Mouse (Mus musculus): ENCODE measurements around the gene Tesk2. TPM values are rescaled to one million over a fixed set of nuclear protein-coding genes. Genes with fewer than 3 reads are reported as not detected.
A peak's percentile ranks its signal among the peaks of the same experiment; 100 is the strongest.

Gene Tesk2
- total RNA-seq, 1 experiment = 15.3 TPM

DNA sequence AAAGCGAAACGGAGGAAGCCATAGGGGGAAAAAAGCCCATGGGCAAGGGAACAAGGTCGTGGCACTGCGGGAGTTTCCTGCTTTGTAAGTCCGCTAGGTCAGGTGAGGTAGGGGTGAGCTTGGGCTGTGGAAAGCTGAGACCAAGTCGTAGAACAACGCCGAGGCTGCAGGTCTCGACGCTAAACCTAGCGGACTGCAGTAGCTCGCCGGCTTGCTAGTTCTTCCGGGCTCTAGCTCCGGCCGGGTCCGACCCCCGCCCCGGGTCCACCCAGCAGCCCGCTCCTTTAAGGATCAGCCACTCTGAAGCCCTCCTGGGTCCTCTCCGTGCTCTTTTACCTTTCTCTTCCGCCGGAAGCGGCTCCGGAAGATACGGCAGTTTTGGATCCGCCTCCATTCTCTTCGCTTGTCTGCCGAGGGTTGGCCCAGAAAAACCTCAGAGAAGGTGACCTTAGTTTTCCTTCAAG is 103.8 kb downstream of the Tesk2 start:
- H3K27ac ChIP-seq (ENCODE audit: insufficient read depth, low read depth, low read length, poor library complexity, severe bottlenecking) = peak overlapping the region; percentile 81

DNA sequence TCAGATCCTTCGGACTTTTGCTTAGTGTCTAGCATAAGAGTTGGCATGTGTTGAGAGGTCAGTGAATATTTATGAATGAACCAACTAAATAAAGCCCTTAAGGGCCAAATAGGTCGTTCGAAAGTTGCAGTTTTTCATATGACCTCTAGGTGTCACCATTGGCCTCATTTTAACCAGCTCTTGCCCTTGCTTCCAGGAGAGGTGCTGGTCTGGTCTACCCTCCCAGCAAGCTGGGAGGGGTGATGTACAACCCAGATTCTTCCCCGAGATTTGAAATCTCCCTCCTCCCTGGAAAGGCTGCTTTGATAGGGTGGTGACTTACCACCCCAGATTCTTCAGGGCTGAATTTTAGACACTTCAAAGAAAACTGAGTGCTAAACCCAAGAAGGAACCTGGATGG is 107.1 kb downstream of the Tesk2 start:
- Histone ChIP-seq H3K4me3 (ENCODE audit: insufficient read depth in 1 of 2, low read depth in 1 of 2, low read length in 2 of 2, poor library complexity in 1 of 2, severe bottlenecking in 1 of 2) (no peak overlapping the region), H3K4me1 (ENCODE audit: control insufficient read depth in 2 of 2, insufficient read depth in 2 of 2, low read length in 2 of 2, poor library complexity in 1 of 2) (peaks cover 2 to 13% of the 10 kb centered on the region in 2 experiments; a peak in 2 of 4 replicates), H3K36me3 (ENCODE audit: control insufficient read depth, insufficient read depth, low read length, poor library complexity, severe bottlenecking) (no peaks in the 10 kb centered on the region), H3K9me3 (ENCODE audit: control insufficient read depth, insufficient read depth, low read depth, low read length) (no peaks in the 10 kb centered on the region), H3K27ac (ENCODE audit: insufficient read depth, low read depth, low read length, poor library complexity, severe bottlenecking) (no peak overlapping the region), H3K9ac (ENCODE audit: insufficient read depth, low read depth, low read length, poor library complexity, severe bottlenecking) (no peak overlapping the region)
- no peak for DNase-seq (ENCODE audit: low read depth, low spot score)
- in situ Hi-C loops (cut with MboI; ENCODE audit: low sequenced_read_pairs in 2 of 2, unreplicated experiment in 2 of 2) = loop anchor here in 1 of 2 experiments (10.0 kb wide), 1 partner anchor 167 kb away; the partner anchor contains the start of genes Hectd3 and Urod
- TF ChIP-seq ZC3H11A (IDR thresholded peaks at IDR 0.05; ENCODE audit: borderline replicate concordance, low read depth, low read length) = peak; percentile 73; the same call in 1 of the 2 replicates
- no peak for TF ChIP-seq HCFC1 (IDR thresholded peaks at IDR 0.05; ENCODE audit: borderline replicate concordance, insufficient read depth, low read length)

More for the DNA sequence above, 103.8 kb downstream of the Tesk2 start:
- in situ Hi-C loops (cut with MboI; ENCODE audit: low sequenced_read_pairs in 2 of 2, unreplicated experiment in 2 of 2) = loop anchor here (5.0 to 25.0 kb wide), 3 partner anchors 168 to 313 kb away; partner anchors contain the start of genes Urod (in 2 of the 2), Btbd19 (in 1 of the 2), Hectd3 (in 1 of the 2) and Plk3 (in 1 of the 2)
- Histone ChIP-seq H3K4me1 (ENCODE audit: control insufficient read depth in 2 of 2, insufficient read depth in 2 of 2, low read length in 2 of 2, poor library complexity in 1 of 2) (peaks cover 0 to 9% of the 10 kb centered on the region in 2 experiments; a peak in 3 of 4 replicates), H3K9me3 (ENCODE audit: control insufficient read depth, insufficient read depth, low read depth, low read length) (no peaks in the 10 kb centered on the region), H3K36me3 (ENCODE audit: control insufficient read depth, insufficient read depth, low read length, poor library complexity, severe bottlenecking) (no peaks in the 10 kb centered on the region), H3K4me3 (ENCODE audit: insufficient read depth in 1 of 2, low read depth in 1 of 2, low read length in 2 of 2, poor library complexity in 1 of 2, severe bottlenecking in 1 of 2) (peak overlapping the region; percentile 63 to 69), H3K9ac (ENCODE audit: insufficient read depth, low read depth, low read length, poor library complexity, severe bottlenecking) (peak overlapping the region; percentile 84)
- no peak for DNase-seq (ENCODE audit: low read depth, low spot score)
- TF ChIP-seq HCFC1 (IDR thresholded peaks at IDR 0.05; ENCODE audit: borderline replicate concordance, insufficient read depth, low read length) (0 out of 2 replicates have a peak, but pooled peaks have one; percentile 16), MAFK (IDR thresholded peaks at IDR 0.05; ENCODE audit: insufficient read depth, low read depth, low read length) (no peak), ZC3H11A (IDR thresholded peaks at IDR 0.05; ENCODE audit: borderline replicate concordance, low read depth, low read length) (no peak), ZNF384 (IDR thresholded peaks at IDR 0.05; ENCODE audit: low read depth, low read length) (no peak), CHD2 (IDR thresholded peaks at IDR 0.05; ENCODE audit: low read depth, low read length) (no peak)

DNA sequence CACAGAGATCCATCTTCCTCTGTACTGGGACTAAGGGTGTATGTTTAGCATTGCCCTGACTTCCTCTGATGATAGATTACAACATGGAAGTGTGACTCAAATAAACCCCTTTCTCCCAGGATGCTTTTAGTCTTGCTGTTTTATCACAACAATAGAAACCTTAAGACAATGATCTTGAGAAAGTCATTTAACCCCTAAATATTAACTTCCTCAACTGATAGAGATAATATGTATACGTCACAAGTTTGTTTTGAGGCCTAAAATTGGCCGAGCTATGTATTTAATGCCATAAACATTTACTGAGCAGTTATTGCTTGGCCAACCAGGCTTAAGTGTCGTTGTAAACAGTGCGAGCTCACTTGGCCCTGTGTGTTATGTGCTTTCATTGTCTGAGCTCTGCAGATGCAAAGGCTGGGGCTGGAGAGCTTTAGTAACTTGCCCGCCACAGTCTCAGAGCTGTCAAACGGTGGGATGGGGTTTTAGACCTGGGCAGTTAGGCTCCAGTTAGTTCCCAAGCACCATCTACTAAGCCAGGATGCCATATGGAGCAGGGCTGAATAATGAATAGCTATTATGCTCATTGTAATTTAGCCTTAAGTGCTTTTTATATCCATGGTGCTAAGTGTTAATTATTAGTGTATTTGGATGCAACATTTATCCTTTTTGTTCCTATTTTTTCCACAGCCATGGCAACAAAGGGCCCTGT is 108.8 kb downstream of the Tesk2 start:
- Histone ChIP-seq H3K9me3 (ENCODE audit: control insufficient read depth, insufficient read depth, low read depth, low read length) (no peaks in the 10 kb centered on the region), H3K27ac (ENCODE audit: insufficient read depth, low read depth, low read length, poor library complexity, severe bottlenecking) (no peak overlapping the region), H3K4me1 (ENCODE audit: control insufficient read depth in 2 of 2, insufficient read depth in 2 of 2, low read length in 2 of 2, poor library complexity in 1 of 2) (peaks cover 2 to 8% of the 10 kb centered on the region in 2 experiments; a peak in 1 of 4 replicates), H3K4me3 (ENCODE audit: insufficient read depth in 1 of 2, low read depth in 1 of 2, low read length in 2 of 2, poor library complexity in 1 of 2, severe bottlenecking in 1 of 2) (no peak overlapping the region), H3K36me3 (ENCODE audit: control insufficient read depth, insufficient read depth, low read length, poor library complexity, severe bottlenecking) (no peaks in the 10 kb centered on the region), H3K9ac (ENCODE audit: insufficient read depth, low read depth, low read length, poor library complexity, severe bottlenecking) (no peak overlapping the region)
- TF ChIP-seq ZNF384 (IDR thresholded peaks at IDR 0.05; ENCODE audit: low read depth, low read length) (no peak), MAFK (IDR thresholded peaks at IDR 0.05; ENCODE audit: insufficient read depth, low read depth, low read length) (no peak), HCFC1 (IDR thresholded peaks at IDR 0.05; ENCODE audit: borderline replicate concordance, insufficient read depth, low read length) (no peak), ZC3H11A (IDR thresholded peaks at IDR 0.05; ENCODE audit: borderline replicate concordance, low read depth, low read length) (no peak), CHD2 (IDR thresholded peaks at IDR 0.05; ENCODE audit: low read depth, low read length) (no peak)
- no peak for DNase-seq (ENCODE audit: low read depth, low spot score)
- in situ Hi-C loops (cut with MboI; ENCODE audit: low sequenced_read_pairs in 2 of 2, unreplicated experiment in 2 of 2) = loop anchor here in 1 of 2 experiments (10.0 kb wide), 1 partner anchor 165 kb away; the partner anchor contains the start of genes Hectd3 and Urod

DNA sequence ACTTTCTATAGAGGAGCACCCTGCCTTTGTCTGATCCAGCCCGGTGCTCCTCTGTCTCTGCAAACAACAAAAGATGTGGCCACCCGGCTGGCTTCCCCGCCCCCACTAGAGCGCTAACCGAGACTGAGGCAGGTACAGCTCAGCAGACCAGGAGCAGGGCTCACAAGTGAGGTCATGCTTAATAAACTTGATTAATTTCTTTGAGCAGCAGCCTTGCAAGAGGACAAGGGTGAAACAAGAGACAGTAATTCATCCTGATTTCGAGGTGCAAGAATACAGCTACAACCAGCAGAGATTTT is 109.3 kb downstream of the Tesk2 start:
- Histone ChIP-seq H3K36me3 (ENCODE audit: control insufficient read depth, insufficient read depth, low read length, poor library complexity, severe bottlenecking) (no peaks in the 10 kb centered on the region), H3K9me3 (ENCODE audit: control insufficient read depth, insufficient read depth, low read depth, low read length) (no peaks in the 10 kb centered on the region), H3K4me1 (ENCODE audit: control insufficient read depth in 2 of 2, insufficient read depth in 2 of 2, low read length in 2 of 2, poor library complexity in 1 of 2) (peaks cover 2 to 8% of the 10 kb centered on the region in 2 experiments; a peak in 1 of 4 replicates), H3K4me3 (ENCODE audit: insufficient read depth in 1 of 2, low read depth in 1 of 2, low read length in 2 of 2, poor library complexity in 1 of 2, severe bottlenecking in 1 of 2) (no peak overlapping the region), H3K27ac (ENCODE audit: insufficient read depth, low read depth, low read length, poor library complexity, severe bottlenecking) (no peak overlapping the region), H3K9ac (ENCODE audit: insufficient read depth, low read depth, low read length, poor library complexity, severe bottlenecking) (no peak overlapping the region)
- in situ Hi-C loops (cut with MboI; ENCODE audit: low sequenced_read_pairs in 2 of 2, unreplicated experiment in 2 of 2) = no loop called here
- no peak for TF ChIP-seq MAFK (IDR thresholded peaks at IDR 0.05; ENCODE audit: insufficient read depth, low read depth, low read length)
- no peak for TF ChIP-seq ZC3H11A (IDR thresholded peaks at IDR 0.05; ENCODE audit: borderline replicate concordance, low read depth, low read length)
- no peak for TF ChIP-seq HCFC1 (IDR thresholded peaks at IDR 0.05; ENCODE audit: borderline replicate concordance, insufficient read depth, low read length)
- TF ChIP-seq ZNF384 (IDR thresholded peaks at IDR 0.05; ENCODE audit: low read depth, low read length) = no peak
- no peak for DNase-seq (ENCODE audit: low read depth, low spot score)
